Mouse (Mus musculus): Measurements from ENCODE around the gene Ppdpf. TPM values are rescaled to one million over a fixed set of nuclear protein-coding genes. Genes with fewer than 3 reads are reported as not detected.

Ppdpf gene
- polyA plus RNA-seq, 1 experiment from 2014 or later: 364 TPM

- peak; percentile 49; the same call in 1 of the 2 replicates for ATAC-seq (ENCODE audit: insufficient read depth)
- DNase-seq: peak; percentile 27
- H3K4me1 ChIP-seq (ENCODE audit: insufficient read depth): no peaks in the 10 kb centered on the region
- H3K9ac ChIP-seq: no peak overlapping the region
- no peak overlapping the region for H3K4me2 ChIP-seq
- no peak overlapping the region for H3K4me3 ChIP-seq (ENCODE audit: low read depth, low read length)
- no peaks in the 10 kb centered on the region for H3K36me3 ChIP-seq (ENCODE audit: insufficient read depth)
- H3K27ac ChIP-seq (ENCODE audit: low read depth): no peak overlapping the region
- TF ChIP-seq CTCF (IDR thresholded peaks at IDR 0.05; ENCODE audit: low read depth): no peak
- 0% methylated on average over 2 of the region's 2 CpGs for WGBS
- H3K27me3 ChIP-seq (ENCODE audit: insufficient read depth, low read length): peaks cover 31% of the 10 kb centered on the region
- no peaks in the 10 kb centered on the region for H3K9me3 ChIP-seq (ENCODE audit: low read depth, low read length)
Measured at GRCm38 (mm10) chr2:181159771-181160170, 27.3 kb upstream of the Ppdpf start.

DNA sequence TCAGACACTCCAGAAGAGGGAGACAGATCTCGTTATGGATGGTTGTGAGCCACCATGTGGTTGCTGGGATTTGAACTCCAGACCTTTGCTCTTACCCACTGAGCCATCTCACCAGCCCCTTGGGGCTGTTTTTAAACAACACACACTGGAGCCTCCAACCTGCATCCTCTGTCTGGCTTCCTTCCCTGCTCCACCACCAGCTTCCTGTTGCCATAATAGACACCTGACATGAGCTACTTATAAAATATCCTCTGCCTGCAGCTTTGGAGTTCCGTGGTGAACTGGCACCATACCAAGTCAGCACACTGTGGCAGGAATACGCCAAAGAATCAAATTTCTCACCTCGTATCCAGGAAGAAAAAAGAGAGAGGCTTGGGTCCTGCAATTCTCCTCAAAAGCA is 26.2 kb upstream of the Ppdpf start:
- 54% methylated on average over 4 of the region's 4 CpGs for WGBS
- Histone ChIP-seq H3K27me3 (ENCODE audit: insufficient read depth, low read length) (peaks cover 20% of the 10 kb centered on the region), H3K4me3 (ENCODE audit: low read depth, low read length) (no peak overlapping the region), H3K4me2 (no peak overlapping the region), H3K4me1 (ENCODE audit: insufficient read depth) (no peaks in the 10 kb centered on the region), H3K36me3 (ENCODE audit: insufficient read depth) (no peaks in the 10 kb centered on the region), H3K27ac (ENCODE audit: low read depth) (no peak overlapping the region), H3K9ac (no peak overlapping the region), H3K9me3 (ENCODE audit: low read depth, low read length) (no peaks in the 10 kb centered on the region)
- ATAC-seq (ENCODE audit: insufficient read depth) (no peak), DNase-seq (no peak)
- TF ChIP-seq CTCF (IDR thresholded peaks at IDR 0.05; ENCODE audit: low read depth): no peak

DNA sequence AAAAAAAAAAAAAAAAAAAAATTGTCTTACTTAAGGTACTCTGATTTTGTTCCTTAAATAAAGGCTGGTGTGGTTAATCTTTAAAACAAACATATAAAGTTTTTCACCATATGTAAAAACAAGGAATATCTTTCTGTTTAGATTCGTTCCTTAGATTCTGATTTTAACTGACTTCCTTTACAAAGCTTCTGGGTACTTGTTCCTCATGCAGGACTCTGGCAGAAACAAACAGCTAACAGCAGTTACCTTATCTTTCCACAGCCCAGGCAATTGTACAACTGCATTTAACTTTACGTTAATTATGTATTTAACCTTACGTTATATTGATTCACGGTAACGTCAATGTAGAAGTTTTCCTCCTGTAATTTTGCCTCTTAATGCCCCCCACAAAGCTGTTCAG is 20.6 kb upstream of the Ppdpf start:
- WGBS: 80% methylated on average over 5 of the region's 5 CpGs
- ATAC-seq (ENCODE audit: insufficient read depth): no peak
- no peak overlapping the region for H3K4me3 ChIP-seq (ENCODE audit: low read depth, low read length)

DNA sequence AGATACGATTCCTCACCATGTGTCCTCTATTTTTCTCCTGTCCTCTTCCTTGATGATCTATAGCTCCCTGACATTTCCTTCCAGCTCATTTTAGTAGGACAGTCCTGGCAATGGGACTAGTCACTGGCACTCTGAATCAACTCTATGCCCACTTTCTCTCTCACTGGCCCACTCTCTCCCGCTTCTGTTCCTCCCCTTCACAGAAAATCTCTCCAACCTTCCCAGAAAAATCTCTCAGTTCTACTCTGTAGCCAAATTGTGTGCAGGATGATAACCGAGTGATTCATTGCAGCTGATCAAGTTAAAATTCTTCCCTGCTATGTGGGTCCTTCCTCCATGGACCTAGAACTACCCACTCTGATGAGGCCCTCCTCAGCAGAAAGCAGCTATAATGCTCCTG is 12.4 kb upstream of the Ppdpf start:
- DNase-seq (no peak), ATAC-seq (ENCODE audit: insufficient read depth) (no peak)
- no peak for TF ChIP-seq CTCF (IDR thresholded peaks at IDR 0.05; ENCODE audit: low read depth)
- no peaks in the 10 kb centered on the region for H3K36me3 ChIP-seq (ENCODE audit: insufficient read depth)
- H3K4me3 ChIP-seq (ENCODE audit: low read depth, low read length): no peak overlapping the region
- H3K9me3 ChIP-seq (ENCODE audit: low read depth, low read length): no peaks in the 10 kb centered on the region
- no peak overlapping the region for H3K4me2 ChIP-seq
- H3K27ac ChIP-seq (ENCODE audit: low read depth): no peak overlapping the region
- WGBS: 84% methylated on average over 3 of the region's 3 CpGs
- no peaks in the 10 kb centered on the region for H3K27me3 ChIP-seq (ENCODE audit: insufficient read depth, low read length)
- no peak overlapping the region for H3K9ac ChIP-seq
- H3K4me1 ChIP-seq (ENCODE audit: insufficient read depth): no peaks in the 10 kb centered on the region

More for the DNA sequence above, 20.6 kb upstream of the Ppdpf start:
- Histone ChIP-seq H3K36me3 (ENCODE audit: insufficient read depth) (no peaks in the 10 kb centered on the region), H3K4me1 (ENCODE audit: insufficient read depth) (no peaks in the 10 kb centered on the region), H3K27ac (ENCODE audit: low read depth) (no peak overlapping the region), H3K4me2 (no peak overlapping the region), H3K27me3 (ENCODE audit: insufficient read depth, low read length) (no peaks in the 10 kb centered on the region), H3K9ac (no peak overlapping the region), H3K9me3 (ENCODE audit: low read depth, low read length) (no peaks in the 10 kb centered on the region)
- TF ChIP-seq CTCF (IDR thresholded peaks at IDR 0.05; ENCODE audit: low read depth): no peak
- DNase-seq: no peak

DNA sequence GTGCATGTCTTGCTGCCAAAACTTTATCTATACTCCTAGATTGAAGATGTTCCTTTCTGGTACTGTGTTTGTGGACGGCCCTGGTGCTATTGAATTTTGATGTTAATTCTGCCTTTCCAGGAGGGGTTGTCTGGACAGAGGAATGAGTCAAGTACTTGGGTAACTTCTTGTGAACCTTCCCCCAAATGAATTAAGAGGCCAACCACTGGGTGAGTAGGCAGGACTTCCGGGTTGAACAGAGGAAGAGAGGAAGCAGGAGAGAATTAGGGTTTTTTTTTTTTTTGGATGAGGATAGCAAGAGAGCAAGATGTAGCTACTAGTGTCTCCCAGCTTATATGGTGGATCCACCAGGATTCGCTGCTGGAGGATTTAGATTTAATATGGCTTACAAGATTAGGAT is 9.0 kb upstream of the Ppdpf start:
- TF ChIP-seq CTCF (IDR thresholded peaks at IDR 0.05; ENCODE audit: low read depth): no peak
- H3K9ac ChIP-seq: no peak overlapping the region
- H3K27me3 ChIP-seq (ENCODE audit: insufficient read depth, low read length): no peaks in the 10 kb centered on the region
- no peak overlapping the region for H3K4me3 ChIP-seq (ENCODE audit: low read depth, low read length)
- WGBS: 71% methylated on average over 3 of the region's 3 CpGs
- H3K9me3 ChIP-seq (ENCODE audit: low read depth, low read length): no peaks in the 10 kb centered on the region
- H3K36me3 ChIP-seq (ENCODE audit: insufficient read depth): no peaks in the 10 kb centered on the region
- H3K27ac ChIP-seq (ENCODE audit: low read depth): no peak overlapping the region
- H3K4me2 ChIP-seq: no peak overlapping the region
- ATAC-seq (ENCODE audit: insufficient read depth) (no peak), DNase-seq (no peak)
- no peaks in the 10 kb centered on the region for H3K4me1 ChIP-seq (ENCODE audit: insufficient read depth)

DNA sequence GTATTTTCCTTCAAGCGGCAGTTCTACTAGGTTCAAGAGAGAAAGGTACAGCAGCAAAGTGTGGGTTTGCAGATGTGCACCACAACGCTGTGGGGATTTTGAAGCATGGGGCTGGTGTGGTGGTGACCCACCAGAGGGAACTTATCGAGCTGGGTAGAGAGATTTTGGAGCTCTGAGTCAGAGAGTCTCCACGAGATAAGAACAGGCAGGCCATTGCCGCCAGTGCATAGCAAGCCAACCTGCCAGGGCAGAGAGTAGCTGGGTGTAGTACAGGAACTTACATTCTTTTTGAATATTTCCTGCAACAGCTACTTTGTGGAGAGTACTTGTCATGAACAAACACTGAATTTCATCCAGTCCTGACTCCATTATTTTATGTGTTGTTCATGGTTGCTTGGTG is 8.6 kb upstream of the Ppdpf start:
- H3K9me3 ChIP-seq (ENCODE audit: low read depth, low read length): no peaks in the 10 kb centered on the region
- no peak for ATAC-seq (ENCODE audit: insufficient read depth)
- H3K4me1 ChIP-seq (ENCODE audit: insufficient read depth): no peaks in the 10 kb centered on the region
- WGBS: 70% methylated on average over 5 of the region's 5 CpGs
- no peak for DNase-seq
- no peak overlapping the region for H3K27ac ChIP-seq (ENCODE audit: low read depth)
- no peaks in the 10 kb centered on the region for H3K27me3 ChIP-seq (ENCODE audit: insufficient read depth, low read length)
- H3K9ac ChIP-seq: no peak overlapping the region
- no peaks in the 10 kb centered on the region for H3K36me3 ChIP-seq (ENCODE audit: insufficient read depth)
- TF ChIP-seq CTCF (IDR thresholded peaks at IDR 0.05; ENCODE audit: low read depth): no peak
- no peak overlapping the region for H3K4me2 ChIP-seq
- H3K4me3 ChIP-seq (ENCODE audit: low read depth, low read length): no peak overlapping the region

DNA sequence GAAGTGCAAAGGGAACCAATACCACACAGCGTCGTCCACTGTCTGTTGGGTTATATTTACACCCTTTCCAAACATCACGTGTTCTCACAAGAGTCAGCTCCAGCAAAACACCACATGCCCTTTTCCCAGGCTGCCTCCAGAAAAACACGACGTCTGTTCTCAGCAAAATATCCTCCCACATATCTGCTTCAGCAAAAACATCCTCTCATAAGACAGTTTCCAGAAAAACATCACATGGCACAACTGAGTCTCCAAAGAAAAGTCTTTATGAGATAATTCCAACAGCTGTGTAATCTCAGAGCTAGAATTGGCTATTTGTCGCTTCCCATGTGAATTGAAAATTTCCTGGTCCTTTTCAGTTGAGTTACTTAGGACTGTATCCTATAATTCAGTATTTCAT is 6.1 kb upstream of the Ppdpf start:
- ATAC-seq (ENCODE audit: insufficient read depth): no peak
- no peaks in the 10 kb centered on the region for H3K9me3 ChIP-seq (ENCODE audit: low read depth, low read length)
- no peak for DNase-seq

DNA sequence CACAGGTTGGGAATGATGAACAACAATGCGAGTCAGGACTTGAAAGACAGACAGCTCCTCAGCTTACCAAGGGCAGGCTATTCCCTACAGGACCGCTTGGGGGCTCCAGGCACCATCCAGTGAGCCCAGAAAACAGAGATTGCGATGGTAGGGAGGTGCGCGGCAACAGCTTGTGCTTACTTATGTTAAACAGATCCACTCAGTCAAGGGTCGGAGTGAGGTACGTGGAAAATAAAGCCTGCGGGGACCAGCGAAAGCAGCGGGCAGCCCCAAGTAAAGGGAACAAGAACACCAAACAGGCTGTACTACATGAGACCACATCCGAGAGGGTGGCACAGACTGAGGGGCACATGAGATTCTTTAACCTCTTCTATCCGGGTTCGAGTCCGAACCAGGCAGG is 412 bp upstream of the Ppdpf start:
- Histone ChIP-seq H3K36me3 (ENCODE audit: insufficient read depth) (peaks cover 10% of the 10 kb centered on the region; the same call in 1 of the 2 replicates), H3K9ac (peak overlapping the region; percentile 90), H3K27me3 (ENCODE audit: insufficient read depth, low read length) (no peaks in the 10 kb centered on the region), H3K4me3 (ENCODE audit: low read depth, low read length) (peak overlapping the region; percentile 75), H3K9me3 (ENCODE audit: low read depth, low read length) (no peaks in the 10 kb centered on the region), H3K4me1 (ENCODE audit: insufficient read depth) (no peaks in the 10 kb centered on the region), H3K4me2 (peak overlapping the region; percentile 85), H3K27ac (ENCODE audit: low read depth) (peak overlapping the region; percentile 94)
- DNase-seq: peak; percentile 95
- WGBS: under 1% methylated on average over 14 of the region's 14 CpGs
- TF ChIP-seq CTCF (IDR thresholded peaks at IDR 0.05; ENCODE audit: low read depth): peak; percentile 98
- ATAC-seq (ENCODE audit: insufficient read depth): peak; percentile 81

More for the DNA sequence above, 6.1 kb upstream of the Ppdpf start:
- no peak overlapping the region for H3K9ac ChIP-seq
- TF ChIP-seq CTCF (IDR thresholded peaks at IDR 0.05; ENCODE audit: low read depth): no peak
- H3K27ac ChIP-seq (ENCODE audit: low read depth): no peak overlapping the region
- 78% methylated on average over 6 of the region's 6 CpGs for WGBS
- no peak overlapping the region for H3K4me2 ChIP-seq
- H3K27me3 ChIP-seq (ENCODE audit: insufficient read depth, low read length): no peaks in the 10 kb centered on the region
- no peak overlapping the region for H3K4me3 ChIP-seq (ENCODE audit: low read depth, low read length)
- no peaks in the 10 kb centered on the region for H3K36me3 ChIP-seq (ENCODE audit: insufficient read depth)
- no peaks in the 10 kb centered on the region for H3K4me1 ChIP-seq (ENCODE audit: insufficient read depth)
